Mouse (Mus musculus) liver, embryonic 14.5 days (tissue): ENCODE data around the gene Tekt4. TPM values are rescaled to one million over a fixed set of nuclear protein-coding genes. Genes with fewer than 3 reads are reported as not detected.

Source experiments
- ATAC-seq: fragments of 200-750 bp; cut with Nextera tagmentation; 2 replicates; pipeline ENCODE4 v1.8.0; 2017; ENCODE audit warnings: moderate number of reproducible peaks, mild to moderate bottlenecking, moderate library complexity; ENCODE audit not compliant: insufficient read depth
- DNase-seq, 3 experiments: peaks; one replicate each; pipeline ENCODE4 v3.0.0-alpha.2; 2012 to 2013; ENCODE audit warnings: low read depth in 3 of 3, low spot score in 3 of 3
- H3K27ac ChIP-seq: fragments of 300-500 bp; sonication (generic); 2 replicates; pipeline ENCODE4 v1.5.1; 2014; ENCODE audit warnings: moderate library complexity, mild to moderate bottlenecking, control low read depth, inconsistent platforms
- H3K27me3 ChIP-seq: fragments of 300-500 bp; sonication (generic); 2 replicates; pipeline ENCODE4 v1.6.1; 2014; ENCODE audit warnings: mild to moderate bottlenecking, low read length, moderate library complexity; ENCODE audit not compliant: control insufficient read depth, insufficient read depth
- H3K36me3 ChIP-seq: fragments of 300-500 bp; sonication (generic); replicated peaks from 2 replicates; pipeline ENCODE4 v1.6.1; 2014; ENCODE audit warnings: low read depth; ENCODE audit not compliant: control insufficient read depth, insufficient read depth
- H3K4me1 ChIP-seq, 2 experiments: fragments of 200-500 bp in 1 of 2; fragments of 300-500 bp in 1 of 2; sonication (generic) in 1 of 2; replicated peaks; 2 replicates each; pipeline ENCODE4 v1.6.1; 2012 to 2014; ENCODE audit warnings: antibody characterized with exemption in 1 of 2, inconsistent platforms in 1 of 2, low read length in 1 of 2; ENCODE audit not compliant: control insufficient read depth in 2 of 2, insufficient read depth in 2 of 2
- H3K4me2 ChIP-seq: fragments of 300-500 bp; sonication (generic); 2 replicates; pipeline ENCODE4 v1.6.1; 2014; ENCODE audit warnings: low read depth, mild to moderate bottlenecking, control low read depth, moderate library complexity
- H3K4me3 ChIP-seq, 2 experiments: fragments of 200-500 bp in 1 of 2; fragments of 300-500 bp in 1 of 2; sonication (generic) in 1 of 2; 2 replicates each; pipeline ENCODE4 v1.5.1; 2012 to 2014; ENCODE audit warnings: low read depth in 2 of 2, low read length in 2 of 2, mild to moderate bottlenecking in 2 of 2, control low read depth in 1 of 2, inconsistent platforms in 1 of 2, moderate library complexity in 1 of 2; ENCODE audit not compliant: insufficient read depth in 1 of 2
- H3K9ac ChIP-seq: fragments of 300-500 bp; sonication (generic); replicated peaks from 2 replicates; pipeline ENCODE4 v1.6.1; 2014; ENCODE audit warnings: mild to moderate bottlenecking, control low read depth, moderate library complexity
- H3K9me3 ChIP-seq: fragments of 300-500 bp; sonication (generic); 2 replicates; pipeline ENCODE4 v1.6.1; 2016; ENCODE audit warnings: low read length, mixed read lengths; ENCODE audit not compliant: control insufficient read depth
- CTCF ChIP-seq: IDR thresholded peaks from 2 replicates; pipeline ENCODE4 v1.5.1; 2016; ENCODE audit warnings: antibody characterized with exemption, low read depth, control low read depth
- EP300 ChIP-seq: IDR thresholded peaks from 2 replicates; pipeline ENCODE4 v1.6.1; 2016; ENCODE audit warnings: antibody characterized with exemption, low read depth
- WGBS: fragments of 180-500 bp; shearing (Covaris S2); extraction: QIAGEN DNeasy Blood & Tissue Kit; methylation state at CpG from one replicate; pipeline ENCODE4 v1.1.7; 2014; ENCODE audit not compliant: insufficient replicate concordance; 5-methylcytosine and 5-hydroxymethylcytosine counted together
- polyA plus RNA-seq, 2 experiments: library from polyadenylated mRNA; depleted of rRNA in 1 of 2; stranded (reverse) in 1 of 2; unstranded in 1 of 2; fragments of >200 nt; fragmentation: Nextera tagmentation in 1 of 2; extraction: Ambion mirVana in 1 of 2; gene quantifications; 2 replicates each; pipeline versions ENCODE4 v1.2.1 to v1.2.3; 2012 to 2014

Tekt4 gene
- polyA plus RNA-seq, 2 experiments: 0.07 TPM; not detected in 1

- no peaks in the 10 kb centered on the region for H3K36me3 ChIP-seq
- no peak for DNase-seq
- H3K4me2 ChIP-seq: no peak overlapping the region
- H3K9ac ChIP-seq: no peak overlapping the region
- no peak for TF ChIP-seq CTCF
- no peak for TF ChIP-seq EP300
- no peak overlapping the region for H3K27ac ChIP-seq
- H3K9me3 ChIP-seq: no peaks in the 10 kb centered on the region
- ATAC-seq: no peak
- H3K4me1 ChIP-seq: no peaks in the 10 kb centered on the region
- 28% methylated on average over 3 of the region's 3 CpGs for WGBS
- H3K27me3 ChIP-seq: no peaks in the 10 kb centered on the region
- H3K4me3 ChIP-seq: no peak overlapping the region
Observed at GRCm38 (mm10) chr17:25414917-25415316, 39.5 kb upstream of the Tekt4 start.

GRCm38 (mm10) chr17:25415421-25415913, 38.9 kb upstream of the Tekt4 start:
- Histone ChIP-seq H3K4me3 (no peak overlapping the region), H3K36me3 (no peaks in the 10 kb centered on the region), H3K4me2 (no peak overlapping the region), H3K9ac (no peak overlapping the region), H3K9me3 (no peaks in the 10 kb centered on the region), H3K27me3 (no peaks in the 10 kb centered on the region), H3K27ac (no peak overlapping the region), H3K4me1 (no peaks in the 10 kb centered on the region)
- ATAC-seq: no peak
- 39% methylated on average over 5 of the region's 6 CpGs for whole genome bisulfite sequencing
- TF ChIP-seq EP300 (no peak), CTCF (no peak)
- DNase-seq: no peak

- Histone ChIP-seq H3K9ac (no peak overlapping the region), H3K4me3 (no peak overlapping the region), H3K27me3 (no peaks in the 10 kb centered on the region), H3K4me2 (no peak overlapping the region), H3K36me3 (no peaks in the 10 kb centered on the region), H3K27ac (no peak overlapping the region), H3K9me3 (no peaks in the 10 kb centered on the region), H3K4me1 (no peaks in the 10 kb centered on the region)
- WGBS: 28% methylated on average over 3 of the region's 3 CpGs
- ATAC-seq (no peak), DNase-seq (no peak)
- TF ChIP-seq EP300: no peak
- TF ChIP-seq CTCF: no peak
Observed at GRCm38 (mm10) chr17:25416219-25416618, 38.2 kb upstream of the Tekt4 start.

- Histone ChIP-seq H3K27me3 (no peaks in the 10 kb centered on the region), H3K36me3 (no peaks in the 10 kb centered on the region), H3K9ac (no peak overlapping the region), H3K27ac (no peak overlapping the region), H3K4me1 (no peaks in the 10 kb centered on the region), H3K4me2 (no peak overlapping the region), H3K4me3 (no peak overlapping the region), H3K9me3 (no peaks in the 10 kb centered on the region)
- TF ChIP-seq EP300: no peak
- no peak for TF ChIP-seq CTCF
- 49% methylated on average over 6 of the region's 6 CpGs for WGBS
- DNase-seq: no peak
- no peak for ATAC-seq
Observed at GRCm38 (mm10) chr17:25417990-25418389, 36.4 kb upstream of the Tekt4 start.

- Histone ChIP-seq H3K9me3 (no peaks in the 10 kb centered on the region), H3K27ac (no peak overlapping the region), H3K4me1 (no peaks in the 10 kb centered on the region), H3K4me3 (no peak overlapping the region), H3K4me2 (no peak overlapping the region), H3K9ac (no peak overlapping the region), H3K27me3 (no peaks in the 10 kb centered on the region), H3K36me3 (no peaks in the 10 kb centered on the region)
- WGBS: 41% methylated on average over 9 of the region's 9 CpGs
- no peak for DNase-seq
- ATAC-seq: no peak
- TF ChIP-seq EP300: no peak
- no peak for TF ChIP-seq CTCF
Observed at GRCm38 (mm10) chr17:25418926-25419325, 35.5 kb upstream of the Tekt4 start.
